Mouse (Mus musculus) spleen, postnatal 14 days (tissue): ENCODE results near the gene Opn1sw.
"Not testable (repeated sequence)": the region's sequence is repeated elsewhere in the genome, so short reads cannot be mapped to it uniquely, and the experiment has no call there.

Experiments
- DNase-seq, 2 experiments: peaks; one replicate each; pipeline ENCODE4 v3.0.0; 2021 to 2022; ENCODE audit warnings: low spot score in 2 of 2

Opn1sw gene

DNA sequence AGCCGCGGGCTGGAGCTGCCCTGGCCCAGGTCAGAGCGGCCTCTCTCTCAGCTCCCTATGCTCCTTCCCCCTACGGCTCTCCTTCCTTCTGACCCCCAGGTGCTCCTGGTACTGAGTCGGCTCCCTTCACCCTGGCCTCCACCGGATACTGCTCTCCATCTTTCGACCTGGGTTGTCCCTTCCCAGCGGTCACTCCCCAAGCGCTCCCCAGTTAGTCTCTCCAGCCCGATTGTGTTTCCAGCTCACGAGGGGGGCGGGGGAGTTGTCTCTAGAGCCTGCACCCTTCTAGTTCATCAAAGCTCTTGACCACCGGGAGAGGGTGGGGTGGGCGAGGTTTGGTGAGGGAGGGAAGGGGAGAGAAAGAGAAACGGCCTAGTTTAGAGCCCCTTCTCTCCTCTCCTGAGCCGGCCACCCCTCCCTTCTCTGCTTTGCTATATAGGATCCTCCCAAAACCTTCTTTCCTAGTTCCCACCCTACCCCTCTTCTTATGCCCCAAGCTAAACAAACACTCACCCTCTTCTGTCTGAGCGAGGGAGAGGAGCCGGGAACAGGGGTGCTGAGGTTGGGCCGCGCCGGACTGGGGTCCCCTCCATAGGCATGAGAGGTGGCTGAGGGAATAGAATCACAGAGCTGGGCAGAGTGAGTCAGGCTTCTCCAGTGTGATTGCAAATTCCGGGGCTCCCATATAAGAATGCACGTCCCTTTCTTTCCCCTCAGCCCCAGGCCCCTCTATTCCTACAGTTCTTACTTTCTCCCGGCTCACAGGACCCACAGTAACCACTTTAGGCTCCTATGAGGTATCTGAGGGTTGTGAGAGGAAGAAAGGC lies 8.7 kb upstream of the Opn1sw start:
- DNase-seq, result no peak

DNA sequence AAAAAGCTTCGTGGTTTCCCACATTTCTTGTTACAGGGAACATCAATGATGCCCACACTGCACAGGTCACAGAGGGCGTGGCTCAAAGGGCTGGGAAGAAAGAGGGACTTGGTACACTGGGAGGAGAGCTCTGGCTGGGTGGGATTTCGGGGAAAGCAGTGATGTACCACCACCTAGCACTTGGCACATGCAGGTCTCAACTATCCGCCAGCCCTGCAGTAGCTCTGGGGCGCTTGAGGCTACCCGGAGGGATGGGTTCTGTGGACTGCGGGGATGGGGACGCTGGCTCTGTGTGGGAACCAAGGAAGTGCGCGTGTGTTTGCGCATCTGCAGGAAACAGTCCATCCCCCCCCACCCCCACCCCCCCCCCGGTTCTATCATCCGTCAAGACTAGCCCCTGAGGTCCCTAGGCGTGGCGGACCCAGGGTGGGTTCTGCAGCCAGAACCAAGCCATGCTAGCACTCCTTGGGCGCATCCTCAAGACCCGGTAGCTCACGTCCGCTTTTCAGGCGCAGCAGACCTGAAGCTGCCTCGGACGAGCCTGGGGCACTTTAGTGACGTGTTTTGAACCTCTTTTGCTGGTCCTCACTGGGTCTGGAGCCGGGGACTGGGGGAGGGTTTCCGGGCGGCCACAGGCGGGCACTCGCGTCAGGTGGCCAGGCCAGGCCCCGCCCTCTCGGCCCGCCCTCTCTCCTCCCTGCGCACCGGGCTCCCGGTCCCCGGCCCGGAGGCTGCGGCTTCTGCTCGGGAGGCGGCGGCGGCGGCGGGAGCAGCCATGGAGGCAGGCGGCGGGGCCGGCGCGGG lies 7.8 kb upstream of the Opn1sw start, which contains the start of gene Ccdc136:
TSS of gene Ccdc136 (plus strand) at position 400 of the 804 bp plus-strand sequence.
- DNase-seq, result no peak

- no peak for DNase-seq
These were observed 6.0 kb upstream of the Opn1sw start for GRCm38 (mm10) chr6:29394286-29394685.

DNA sequence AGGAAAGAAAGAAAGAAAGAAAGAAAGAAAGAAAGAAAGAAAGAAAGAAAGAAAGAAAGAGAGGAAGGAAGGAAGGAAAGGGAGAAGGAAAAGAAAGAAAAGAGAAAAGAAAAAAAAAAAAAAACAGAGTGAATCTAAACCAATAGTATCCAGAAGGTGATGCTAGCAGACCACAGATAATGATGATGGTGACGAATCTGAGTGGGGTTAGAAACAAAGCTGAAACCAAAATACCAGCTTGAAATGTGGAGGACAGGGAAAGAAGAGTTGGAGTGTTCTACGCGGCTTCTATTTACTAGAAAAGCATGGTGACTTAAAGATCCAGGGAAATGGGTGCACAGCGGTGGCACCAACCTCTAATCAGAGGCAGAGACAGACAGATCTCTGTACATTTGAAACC lies 3.5 kb upstream of the Opn1sw start:
- no peak for DNase-seq

GRCm38 (mm10) chr6:29391241-29391640 lies 3.0 kb upstream of the Opn1sw start:
- DNase-seq, result not testable (repeated sequence)

- DNase-seq, result not testable (repeated sequence)
These were observed 2.2 kb upstream of the Opn1sw start for GRCm38 (mm10) chr6:29390500-29390899.

DNA sequence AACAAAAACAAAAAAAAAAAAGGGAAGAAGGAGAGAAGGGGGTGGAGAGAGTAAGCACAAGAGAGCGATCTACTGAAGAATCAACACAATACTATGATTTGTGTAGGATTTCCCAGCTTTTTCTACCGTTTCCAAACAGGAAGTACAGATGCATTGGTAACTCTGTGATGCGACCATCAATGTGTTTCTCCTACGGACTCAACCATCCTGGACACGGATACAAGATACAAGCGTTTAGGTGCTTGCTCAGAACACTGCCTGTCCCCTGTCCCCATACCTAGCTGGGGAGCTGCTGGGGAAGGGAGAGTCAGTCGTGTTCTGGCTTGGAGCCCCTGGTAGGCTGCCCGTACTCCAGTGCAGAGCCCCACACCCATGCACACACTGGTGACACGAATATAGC lies 1.2 kb upstream of the Opn1sw start:
- DNase-seq, result no peak

GRCm38 (mm10) chr6:29388606-29389080 lies 375 bp upstream of the Opn1sw start:
- peak in 1 of 2 experiments; percentile 14 for DNase-seq

DNA sequence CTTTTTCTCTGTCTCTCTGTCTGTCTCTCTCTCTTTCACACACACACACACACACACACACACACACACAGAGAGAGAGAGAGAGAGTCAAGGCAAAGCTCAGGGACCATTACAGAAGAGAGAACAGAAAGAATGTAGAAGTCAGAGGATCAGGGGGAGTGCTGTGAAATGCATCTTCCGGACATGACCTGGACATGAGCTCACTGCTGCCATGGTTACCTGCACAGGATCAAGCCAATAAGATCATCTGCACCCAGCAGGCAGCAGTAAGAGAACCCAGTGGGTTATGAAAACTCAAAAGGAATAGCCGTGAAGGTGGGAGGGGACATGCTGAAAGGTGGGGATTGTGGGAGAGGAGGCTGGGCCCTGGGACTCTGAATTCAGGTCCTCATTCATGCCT lies 5.8 kb downstream of the Opn1sw start:
- DNase-seq, result no peak

DNA sequence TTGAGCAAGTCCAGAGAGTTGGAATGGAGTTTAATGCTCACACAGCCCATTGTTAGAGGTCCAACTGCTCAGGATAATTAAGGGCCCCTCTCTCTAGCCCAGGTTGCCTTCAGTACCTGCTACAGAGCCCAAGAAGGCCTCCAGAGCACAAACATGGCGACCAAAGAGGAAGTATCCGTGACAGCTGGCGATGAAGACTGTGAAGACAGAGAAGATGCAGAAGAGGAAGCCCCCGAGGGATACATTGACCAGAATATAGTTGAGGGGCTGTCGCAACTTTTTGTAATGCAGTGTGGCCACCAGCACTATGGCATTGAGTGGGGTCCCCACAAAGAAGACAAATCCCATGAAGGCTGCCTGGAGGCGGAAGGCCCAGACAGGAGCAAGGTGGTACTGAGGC lies 8.3 kb downstream of the Opn1sw start:
- DNase-seq, result no peak

DNA sequence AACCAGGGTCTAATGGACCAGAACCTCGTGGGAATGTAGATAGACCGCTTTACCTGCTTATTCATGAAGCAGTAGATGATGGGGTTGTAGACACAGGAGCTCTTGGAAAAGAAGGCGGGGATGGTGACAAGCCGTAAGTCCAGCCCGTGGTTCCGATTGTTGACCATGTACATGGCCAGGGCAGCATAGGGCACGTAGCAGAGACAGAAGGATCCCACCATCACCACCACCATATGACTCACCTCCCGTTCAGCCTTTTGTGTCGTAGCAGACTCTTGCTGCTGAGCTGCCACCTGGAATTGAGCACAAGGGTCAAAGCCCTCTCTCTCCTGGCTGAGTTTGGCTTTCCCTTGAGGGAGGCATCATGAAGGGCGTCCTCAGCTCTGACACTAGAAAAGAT lies 9.6 kb downstream of the Opn1sw start:
- no peak for DNase-seq

GRCm38 (mm10) chr6:29377386-29377785 lies 10.9 kb downstream of the Opn1sw start:
- DNase-seq, result no peak

DNA sequence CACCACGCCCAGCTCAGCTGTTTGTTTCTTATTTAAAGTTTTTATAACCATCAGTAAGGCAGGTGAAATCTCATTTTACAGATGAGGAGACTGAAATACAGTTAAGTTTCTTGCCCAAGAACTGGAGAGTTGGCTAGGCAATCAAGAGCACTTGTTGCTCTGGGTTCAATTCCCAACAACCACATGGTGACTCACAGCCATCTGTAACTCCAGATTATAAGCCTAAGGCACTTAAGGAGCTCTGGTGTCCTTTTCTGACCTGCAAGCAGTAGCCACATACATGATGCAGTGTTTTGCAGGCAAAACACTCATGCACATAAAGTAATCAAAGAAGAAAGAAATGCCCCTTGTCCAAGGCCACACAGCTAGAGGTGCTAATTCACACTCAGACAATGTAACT lies 23.0 kb downstream of the Opn1sw start:
- no peak for DNase-seq

GRCm38 (mm10) chr6:29363129-29363515 lies 25.1 kb downstream of the Opn1sw start:
- no peak for DNase-seq

GRCm38 (mm10) chr6:29362246-29363128 lies 25.8 kb downstream of the Opn1sw start:
- no peak for DNase-seq

DNA sequence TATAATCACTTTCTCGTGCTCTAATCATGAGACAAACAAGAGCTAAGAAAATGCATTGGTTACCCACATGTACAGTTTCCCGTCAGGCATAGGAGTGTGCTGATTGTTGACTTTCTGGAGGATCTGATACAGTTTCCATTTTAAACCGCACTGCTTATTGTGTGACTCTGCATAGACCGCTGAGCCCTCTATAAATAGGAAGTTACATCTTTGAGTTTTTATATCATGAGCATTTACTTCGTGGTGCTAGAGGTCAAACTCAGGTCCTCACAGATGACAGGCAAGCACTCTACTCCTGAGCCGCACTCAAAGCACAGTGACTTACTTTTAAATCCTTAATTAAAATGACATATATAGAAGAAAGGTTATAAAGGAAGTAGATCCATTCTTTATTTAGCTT lies 28.1 kb downstream of the Opn1sw start:
- no peak for DNase-seq

- no peak for DNase-seq
These were observed 28.9 kb downstream of the Opn1sw start for GRCm38 (mm10) chr6:29359386-29359785.

DNA sequence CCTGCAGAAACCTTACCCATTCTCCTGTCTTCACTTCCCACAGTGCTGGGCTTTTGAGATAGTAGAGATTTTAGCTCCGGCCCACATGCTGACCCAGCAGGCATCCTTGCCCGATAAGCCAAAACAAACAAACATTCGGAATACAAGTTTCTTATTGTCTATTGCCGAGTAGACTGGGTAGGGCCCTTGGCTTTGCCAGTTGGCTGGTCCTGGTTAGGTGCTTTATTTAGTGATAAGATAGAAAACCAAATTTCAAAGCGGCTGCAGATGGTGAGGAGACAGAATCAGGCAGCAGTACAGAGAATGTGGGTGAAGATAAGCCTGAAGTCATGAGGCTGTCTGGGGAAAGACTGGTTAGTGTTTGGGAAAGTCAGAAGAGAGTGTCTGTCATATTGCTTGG lies 35.5 kb downstream of the Opn1sw start:
- DNase-seq, result no peak

DNA sequence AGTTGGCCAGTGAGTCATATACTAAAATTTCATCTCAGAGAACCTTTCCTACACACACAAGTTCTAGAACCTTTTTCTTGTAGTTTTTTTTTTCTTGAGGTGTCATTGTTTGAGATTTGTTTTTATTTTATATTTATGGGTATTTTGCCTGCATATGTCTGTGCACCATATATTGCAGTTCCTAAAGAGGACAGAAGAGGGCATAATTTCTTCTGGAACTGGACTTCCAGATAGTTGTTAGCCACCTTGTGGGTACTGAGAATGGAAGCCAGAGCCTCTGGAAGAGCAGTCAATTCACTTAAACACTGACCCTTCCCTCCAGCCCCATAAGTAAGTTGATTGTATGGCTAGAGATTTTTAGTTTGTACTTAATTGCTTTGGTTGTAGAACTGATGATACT lies 36.7 kb downstream of the Opn1sw start:
- no peak for DNase-seq

- DNase-seq, result no peak
These were observed 39.9 kb downstream of the Opn1sw start for GRCm38 (mm10) chr6:29348371-29348724.

DNA sequence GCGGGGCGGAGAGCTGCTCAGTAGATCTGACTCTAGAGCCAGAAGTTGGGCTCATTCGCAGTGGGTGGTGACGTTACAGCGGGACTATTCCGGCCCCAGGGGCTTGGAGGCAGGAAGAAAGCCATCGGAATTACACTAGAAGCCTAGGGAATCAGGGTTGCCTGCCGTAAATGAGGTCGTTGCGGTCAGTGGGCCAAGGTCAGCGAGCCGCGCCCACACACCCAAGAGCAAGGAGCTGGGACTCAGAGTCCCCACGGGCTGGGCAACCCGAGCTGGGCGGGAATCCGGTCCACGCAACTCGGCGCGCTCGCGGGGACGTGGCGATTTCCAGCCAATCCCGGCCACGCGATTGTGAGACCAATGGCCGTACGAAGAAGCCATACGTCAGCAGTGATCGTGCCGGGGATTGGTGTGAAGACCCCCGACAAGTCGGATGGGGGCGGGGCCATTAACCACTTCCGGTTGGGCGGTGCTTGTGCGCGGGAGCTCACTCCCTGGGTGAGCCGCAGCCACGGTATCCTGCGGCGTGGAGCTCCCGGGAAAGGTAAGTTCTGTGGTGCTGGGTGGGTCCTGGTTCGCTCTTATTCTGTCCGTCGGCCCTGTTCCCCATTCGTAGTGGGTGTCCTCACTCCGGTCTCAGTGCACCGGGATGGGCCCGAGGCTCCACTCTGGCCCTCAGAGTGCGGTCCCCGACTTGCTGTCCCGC lies 40.5 kb downstream of the Opn1sw start, which contains the start of gene Calu:
TSS of gene Calu (plus strand) at position 405 of the 706 bp plus-strand sequence.
- peak; percentile 97 to 98 for DNase-seq
